Mouse (Mus musculus) cortical plate, adult 2 months (tissue): ENCODE measurements around the gene Itprid1.

Experiments used
- CTCF ChIP-seq: fragments of 200-500 bp; IDR thresholded peaks from 2 replicates; pipeline ENCODE4 v1.5.1; 2011; ENCODE audit warnings: mild to moderate bottlenecking, control low read depth, low read length; ENCODE audit not compliant: insufficient read depth; ENCODE audit errors: extremely low read depth
- POLR2A ChIP-seq: fragments of 200-500 bp; IDR thresholded peaks from 2 replicates; pipeline ENCODE4 v1.6.1; 2011; ENCODE audit warnings: mild to moderate bottlenecking, low read length, control low read depth; ENCODE audit not compliant: insufficient read depth; ENCODE audit errors: extremely low read depth

DNA sequence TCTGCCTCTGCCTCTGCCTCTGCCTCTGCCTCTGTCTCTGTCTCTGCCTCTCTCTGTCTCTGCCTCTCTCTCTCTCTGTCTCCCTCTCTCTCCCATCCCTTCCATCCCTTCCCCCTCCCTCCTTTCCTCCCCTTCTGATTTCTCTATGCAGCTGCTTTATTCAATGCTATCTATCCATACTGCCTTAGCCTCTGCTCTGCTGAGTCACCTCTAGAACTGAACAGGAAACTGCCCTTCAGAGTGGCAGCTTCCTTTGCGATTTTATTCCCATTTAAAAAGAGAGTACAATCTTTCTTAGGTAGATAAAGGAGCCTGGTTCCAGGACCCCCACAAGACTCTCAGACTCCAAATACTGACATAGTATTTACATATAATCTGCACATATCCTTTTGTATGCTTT lies 47.1 kb upstream of the Itprid1 start:
- TF ChIP-seq POLR2A (no peak), CTCF (no peak)
